Mouse (Mus musculus): ENCODE data around the gene Htr5b. TPM values are rescaled to one million over a fixed set of nuclear protein-coding genes. Genes with fewer than 3 reads are reported as not detected.

Gene Htr5b
- 0.52 and 0.96 TPM in 2 replicates for polyA plus RNA-seq (2015; fragmentation: Nextera tagmentation; extraction: Ambion mirVana)

GRCm38 (mm10) chr1:121528399-121528720 is at the start of gene Htr5b:
Gene Htr5b, minus strand, starts transcription at chr1:121528465.
- H3K9ac ChIP-seq, result 0 out of 2 replicates have a peak within 1 kb of the TSS, but pooled peaks have one; percentile 32
- no peak within 1 kb of the TSS for H3K27ac ChIP-seq
- peaks cover 42% of the 10 kb centered on the region for H3K27me3 ChIP-seq
- ATAC-seq (ENCODE audit: insufficient number of reproducible peaks, insufficient read depth, low FRiP score, low TSS enrichment, low read depth), result peak; percentile 88; the same call in 1 of the 2 replicates
- peak within 1 kb of the TSS; percentile 42 for H3K4me3 ChIP-seq
- H3K4me2 ChIP-seq, result peak within 1 kb of the TSS; percentile 82
- 4% methylated on average over 11 of the region's 11 CpGs for WGBS
- no peaks in the 10 kb centered on the region for H3K36me3 ChIP-seq
- H3K9me3 ChIP-seq, result no peaks in the 10 kb centered on the region
- H3K4me1 ChIP-seq, result peaks cover 17% of the 10 kb centered on the region

DNA sequence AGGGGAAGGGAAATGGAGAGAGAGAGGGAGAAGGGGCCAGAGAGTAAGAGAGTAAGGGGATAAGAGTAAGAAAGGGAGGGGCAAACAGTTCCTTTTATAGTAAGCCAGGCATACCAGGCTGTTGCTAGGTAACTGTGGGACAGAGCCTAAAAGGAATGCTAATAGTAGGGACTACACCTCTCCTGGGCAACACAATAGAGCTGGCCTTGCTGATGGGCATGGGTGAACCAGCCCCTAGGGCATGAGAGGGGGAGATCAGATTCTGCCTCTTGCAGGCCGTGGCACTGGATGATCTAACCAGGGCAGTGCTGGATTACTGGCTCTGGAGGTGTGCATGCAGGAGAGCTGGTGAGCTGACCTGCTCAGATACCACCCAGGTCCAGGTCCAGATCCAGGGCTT is 49.2 kb upstream of the Htr5b start:
- no peaks in the 10 kb centered on the region for H3K36me3 ChIP-seq
- no peaks in the 10 kb centered on the region for H3K4me1 ChIP-seq
- no peaks in the 10 kb centered on the region for H3K9me3 ChIP-seq
- H3K4me2 ChIP-seq, result no peak overlapping the region
- H3K27me3 ChIP-seq, result no peaks in the 10 kb centered on the region
- 22% methylated on average over 1 of the region's 1 CpGs for WGBS
- H3K27ac ChIP-seq, result no peak overlapping the region
- no peak for ATAC-seq (ENCODE audit: insufficient number of reproducible peaks, insufficient read depth, low FRiP score, low TSS enrichment, low read depth)
- no peak overlapping the region for H3K4me3 ChIP-seq
- no peak overlapping the region for H3K9ac ChIP-seq

- H3K4me3 ChIP-seq, result no peak overlapping the region
- H3K9me3 ChIP-seq, result no peaks in the 10 kb centered on the region
- no peaks in the 10 kb centered on the region for H3K27me3 ChIP-seq
- no peak overlapping the region for H3K9ac ChIP-seq
- 78% methylated on average over 7 of the region's 7 CpGs for WGBS
- H3K36me3 ChIP-seq, result peaks cover 2% of the 10 kb centered on the region; the same call in 1 of the 2 replicates
- H3K4me2 ChIP-seq, result no peak overlapping the region
- peaks cover 7% of the 10 kb centered on the region for H3K4me1 ChIP-seq
- H3K27ac ChIP-seq, result no peak overlapping the region
- no peak for ATAC-seq (ENCODE audit: insufficient number of reproducible peaks, insufficient read depth, low FRiP score, low TSS enrichment, low read depth)
Measured at GRCm38 (mm10) chr1:121570522-121570921, 42.3 kb upstream of the Htr5b start.

GRCm38 (mm10) chr1:121567521-121568489 is 39.5 kb upstream of the Htr5b start, which contains the start of gene Ddx18:
Gene Ddx18, minus strand, starts transcription at chr1:121567989.
- Histone ChIP-seq H3K9me3 (no peaks in the 10 kb centered on the region), H3K36me3 (peaks cover 27% of the 10 kb centered on the region), H3K27ac (peak within 1 kb of the TSS; percentile 74; the same call in 1 of the 2 replicates), H3K9ac (peak within 1 kb of the TSS; percentile 83), H3K4me2 (peak within 1 kb of the TSS; percentile 81), H3K4me3 (peak within 1 kb of the TSS; percentile 75), H3K27me3 (no peaks in the 10 kb centered on the region), H3K4me1 (peaks cover 7% of the 10 kb centered on the region)
- 6% methylated on average over 53 of the region's 53 CpGs for WGBS
- peak; percentile 93 for ATAC-seq (ENCODE audit: insufficient number of reproducible peaks, insufficient read depth, low FRiP score, low TSS enrichment, low read depth)

DNA sequence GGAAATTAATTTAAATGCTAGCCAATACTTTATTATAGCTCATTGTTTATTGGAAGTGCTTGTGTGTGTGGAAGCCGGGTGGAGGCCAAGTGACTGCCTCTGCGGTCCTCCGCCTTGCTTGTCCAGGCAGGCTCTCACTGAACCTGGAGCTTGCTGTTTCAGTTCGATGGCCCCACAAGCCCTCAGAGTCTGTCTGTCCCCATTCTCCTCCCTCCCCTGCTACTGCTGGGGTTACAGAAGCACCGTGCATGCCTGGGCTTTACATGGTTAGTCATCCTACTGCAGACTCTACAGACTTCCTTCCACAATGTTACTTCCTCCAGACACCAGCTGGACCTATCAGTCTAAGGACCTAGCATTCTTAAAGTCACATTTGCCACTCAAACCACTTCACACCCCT is 29.6 kb upstream of the Htr5b start:
- peaks cover 95% of the 10 kb centered on the region for H3K36me3 ChIP-seq
- H3K27ac ChIP-seq, result no peak overlapping the region
- H3K27me3 ChIP-seq, result no peaks in the 10 kb centered on the region
- no peak overlapping the region for H3K4me3 ChIP-seq
- no peaks in the 10 kb centered on the region for H3K4me1 ChIP-seq
- H3K9ac ChIP-seq, result no peak overlapping the region
- no peak overlapping the region for H3K4me2 ChIP-seq
- 95% methylated on average over 5 of the region's 5 CpGs for WGBS
- ATAC-seq (ENCODE audit: insufficient number of reproducible peaks, insufficient read depth, low FRiP score, low TSS enrichment, low read depth), result no peak
- H3K9me3 ChIP-seq, result no peaks in the 10 kb centered on the region

GRCm38 (mm10) chr1:121551457-121551835 is 23.2 kb upstream of the Htr5b start:
- Histone ChIP-seq H3K4me1 (no peaks in the 10 kb centered on the region), H3K27ac (no peak overlapping the region), H3K4me2 (no peak overlapping the region), H3K4me3 (no peak overlapping the region), H3K36me3 (peaks cover 56% of the 10 kb centered on the region), H3K27me3 (no peaks in the 10 kb centered on the region), H3K9ac (no peak overlapping the region), H3K9me3 (no peaks in the 10 kb centered on the region)
- 88% methylated on average over 7 of the region's 7 CpGs for WGBS
- no peak for ATAC-seq (ENCODE audit: insufficient number of reproducible peaks, insufficient read depth, low FRiP score, low TSS enrichment, low read depth)

GRCm38 (mm10) chr1:121550801-121551456 is 22.7 kb upstream of the Htr5b start:
- ATAC-seq (ENCODE audit: insufficient number of reproducible peaks, insufficient read depth, low FRiP score, low TSS enrichment, low read depth), result no peak

DNA sequence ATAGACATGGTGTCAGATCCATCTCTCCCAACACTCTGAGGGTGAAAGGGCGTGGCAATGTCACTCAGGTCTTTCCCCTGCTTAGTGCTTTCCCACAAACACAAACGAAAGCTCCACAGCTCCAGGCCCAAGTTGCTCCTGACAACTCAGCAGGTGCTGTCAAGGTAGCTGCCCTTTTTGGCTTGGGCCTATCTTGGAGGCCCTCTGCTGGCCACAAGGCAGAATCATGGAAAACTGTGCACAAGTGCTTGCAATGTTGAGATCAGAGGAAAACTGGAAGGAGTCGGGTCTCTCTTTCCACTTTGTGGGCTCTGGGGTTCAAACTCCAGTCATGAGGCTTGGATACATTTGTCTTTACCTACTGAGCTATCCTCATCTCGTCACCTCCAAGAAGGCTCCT is 21.2 kb upstream of the Htr5b start:
- 73% methylated on average over 4 of the region's 4 CpGs for WGBS
- no peak overlapping the region for H3K27ac ChIP-seq
- H3K9me3 ChIP-seq, result no peaks in the 10 kb centered on the region
- H3K27me3 ChIP-seq, result no peaks in the 10 kb centered on the region
- H3K4me3 ChIP-seq, result no peak overlapping the region
- ATAC-seq (ENCODE audit: insufficient number of reproducible peaks, insufficient read depth, low FRiP score, low TSS enrichment, low read depth), result no peak
- no peak overlapping the region for H3K4me2 ChIP-seq
- H3K4me1 ChIP-seq, result no peaks in the 10 kb centered on the region
- H3K36me3 ChIP-seq, result peaks cover 36% of the 10 kb centered on the region
- H3K9ac ChIP-seq, result no peak overlapping the region

More at GRCm38 (mm10) chr1:121550801-121551456, 22.7 kb upstream of the Htr5b start:
- no peaks in the 10 kb centered on the region for H3K9me3 ChIP-seq
- no peak overlapping the region for H3K4me2 ChIP-seq
- WGBS, result 84% methylated on average over 16 of the region's 16 CpGs
- no peak overlapping the region for H3K4me3 ChIP-seq
- no peak overlapping the region for H3K9ac ChIP-seq
- H3K27ac ChIP-seq, result no peak overlapping the region
- no peaks in the 10 kb centered on the region for H3K27me3 ChIP-seq
- peaks cover 50% of the 10 kb centered on the region for H3K36me3 ChIP-seq
- no peaks in the 10 kb centered on the region for H3K4me1 ChIP-seq

- no peak overlapping the region for H3K9ac ChIP-seq
- ATAC-seq (ENCODE audit: insufficient number of reproducible peaks, insufficient read depth, low FRiP score, low TSS enrichment, low read depth), result no peak
- WGBS, result 89% methylated on average over 4 of the region's 4 CpGs
Measured at GRCm38 (mm10) chr1:121548667-121549066, 20.4 kb upstream of the Htr5b start.

DNA sequence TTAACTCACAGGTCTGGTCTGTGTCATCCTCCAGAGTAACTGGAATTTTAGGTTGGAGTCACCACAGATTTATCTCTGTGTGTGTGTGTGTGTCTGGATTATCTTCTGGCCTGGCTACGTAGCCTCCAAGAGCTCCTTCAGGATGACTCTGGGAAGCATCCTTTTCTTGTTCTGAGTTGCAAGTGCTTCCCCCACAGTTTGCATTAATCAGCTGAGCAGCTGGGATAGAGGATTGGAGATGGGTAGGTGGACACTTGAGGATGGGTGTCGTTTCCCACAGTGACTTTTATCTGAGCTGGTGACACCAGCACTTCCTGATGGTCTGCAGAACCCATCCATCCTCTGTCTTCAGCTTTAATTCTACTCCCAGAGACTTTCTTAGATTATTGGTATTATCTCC is 18.6 kb upstream of the Htr5b start:
- Histone ChIP-seq H3K27ac (no peak overlapping the region), H3K9me3 (no peaks in the 10 kb centered on the region), H3K4me1 (no peaks in the 10 kb centered on the region), H3K9ac (no peak overlapping the region), H3K4me3 (no peak overlapping the region), H3K4me2 (no peak overlapping the region), H3K36me3 (peaks cover 13% of the 10 kb centered on the region), H3K27me3 (no peaks in the 10 kb centered on the region)
- 74% methylated on average over 2 of the region's 2 CpGs for WGBS
- ATAC-seq (ENCODE audit: insufficient number of reproducible peaks, insufficient read depth, low FRiP score, low TSS enrichment, low read depth), result no peak

More at GRCm38 (mm10) chr1:121548667-121549066, 20.4 kb upstream of the Htr5b start:
- peaks cover 30% of the 10 kb centered on the region for H3K36me3 ChIP-seq
- no peaks in the 10 kb centered on the region for H3K4me1 ChIP-seq
- no peak overlapping the region for H3K27ac ChIP-seq
- no peaks in the 10 kb centered on the region for H3K27me3 ChIP-seq
- no peaks in the 10 kb centered on the region for H3K9me3 ChIP-seq
- no peak overlapping the region for H3K4me2 ChIP-seq
- no peak overlapping the region for H3K4me3 ChIP-seq

DNA sequence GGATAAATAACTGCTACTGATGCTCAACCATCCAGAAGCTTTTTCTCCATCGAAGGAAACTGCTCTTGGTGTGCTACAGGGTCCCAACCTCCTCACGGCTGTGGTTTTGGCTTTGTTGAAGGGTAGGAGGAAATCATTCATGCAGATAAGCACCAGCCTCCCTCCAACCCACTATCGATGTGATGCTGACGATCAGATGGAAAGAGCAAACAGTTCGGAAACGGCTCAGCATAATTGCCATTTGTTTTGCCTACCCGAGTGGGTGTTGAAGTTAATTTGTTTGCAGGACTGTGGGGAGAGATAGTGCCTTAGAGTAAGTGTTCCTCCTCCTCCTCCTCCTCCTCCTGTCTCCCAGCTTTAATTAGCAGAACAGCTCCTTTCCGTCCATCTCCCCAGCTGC is 12.1 kb upstream of the Htr5b start:
- no peak for ATAC-seq (ENCODE audit: insufficient number of reproducible peaks, insufficient read depth, low FRiP score, low TSS enrichment, low read depth)
- no peaks in the 10 kb centered on the region for H3K36me3 ChIP-seq
- no peak overlapping the region for H3K27ac ChIP-seq
- 84% methylated on average over 8 of the region's 8 CpGs for WGBS
- H3K4me2 ChIP-seq, result no peak overlapping the region
- H3K4me3 ChIP-seq, result no peak overlapping the region
- H3K27me3 ChIP-seq, result no peaks in the 10 kb centered on the region
- H3K4me1 ChIP-seq, result no peaks in the 10 kb centered on the region
- H3K9me3 ChIP-seq, result no peaks in the 10 kb centered on the region
- H3K9ac ChIP-seq, result no peak overlapping the region
